Mouse (Mus musculus) limb, embryonic 11.5 days (tissue): ENCODE results near the gene Rbfox1. TPM values are rescaled to one million over a fixed set of nuclear protein-coding genes. Genes with fewer than 3 reads are reported as not detected.

Experiments used
- ATAC-seq: fragments of 200-750 bp; cut with Nextera tagmentation; 2 replicates; pipeline ENCODE4 v1.8.0; 2017; ENCODE audit warnings: low read depth; ENCODE audit not compliant: insufficient number of reproducible peaks, low FRiP score, low TSS enrichment
- DNase-seq: peaks from one replicate; pipeline ENCODE4 v3.0.0-alpha.2; 2015; ENCODE audit warnings: low spot score
- H3K27ac ChIP-seq: fragments of 300-500 bp; sonication (generic); replicated peaks from 2 replicates; pipeline ENCODE4 v1.5.1; 2014; ENCODE audit warnings: low read depth, mild to moderate bottlenecking, low read length
- H3K27me3 ChIP-seq: fragments of 300-500 bp; sonication (generic); 2 replicates; pipeline ENCODE4 v1.6.1; 2014; ENCODE audit warnings: mild to moderate bottlenecking, low read length, mixed read lengths; ENCODE audit not compliant: control insufficient read depth, insufficient read depth
- H3K36me3 ChIP-seq: fragments of 300-500 bp; sonication (generic); 2 replicates; pipeline ENCODE4 v1.6.1; 2014; ENCODE audit warnings: mild to moderate bottlenecking, low read length, moderate library complexity, mixed read lengths; ENCODE audit not compliant: control insufficient read depth, insufficient read depth
- H3K4me1 ChIP-seq: fragments of 300-500 bp; sonication (generic); 2 replicates; pipeline ENCODE4 v1.6.1; 2014; ENCODE audit warnings: low read length, mixed read lengths; ENCODE audit not compliant: control insufficient read depth, insufficient read depth
- H3K4me2 ChIP-seq: fragments of 300-500 bp; sonication (generic); 2 replicates; pipeline ENCODE4 v1.6.1; 2014; ENCODE audit warnings: low read depth, mild to moderate bottlenecking, moderate library complexity; ENCODE audit not compliant: severe bottlenecking
- H3K4me3 ChIP-seq: fragments of 300-500 bp; sonication (generic); 2 replicates; pipeline ENCODE4 v1.5.1; 2014; ENCODE audit warnings: low read depth, low read length
- H3K9ac ChIP-seq: fragments of 300-500 bp; sonication (generic); 2 replicates; pipeline ENCODE4 v1.6.1; 2014; ENCODE audit warnings: mild to moderate bottlenecking, low read length
- H3K9me3 ChIP-seq: fragments of 300-500 bp; sonication (generic); 2 replicates; pipeline ENCODE4 v1.6.1; 2016; ENCODE audit warnings: low read length; ENCODE audit not compliant: control insufficient read depth
- WGBS: fragments of 180-500 bp; shearing (Covaris S2); extraction: QIAGEN DNeasy Blood & Tissue Kit; methylation state at CpG from one replicate; pipeline ENCODE4 v1.1.7; 2014; 5-methylcytosine and 5-hydroxymethylcytosine counted together
- polyA plus RNA-seq: library from polyadenylated mRNA; unstranded; fragments of >200 nt; fragmentation: Nextera tagmentation; extraction: Ambion mirVana; gene quantifications from 2 replicates; pipeline ENCODE4 v1.2.1, GENCODE M21; 2014

The Rbfox1 gene
- polyA plus RNA-seq, 1 experiment from 2014 or later: 0.81 TPM

DNA sequence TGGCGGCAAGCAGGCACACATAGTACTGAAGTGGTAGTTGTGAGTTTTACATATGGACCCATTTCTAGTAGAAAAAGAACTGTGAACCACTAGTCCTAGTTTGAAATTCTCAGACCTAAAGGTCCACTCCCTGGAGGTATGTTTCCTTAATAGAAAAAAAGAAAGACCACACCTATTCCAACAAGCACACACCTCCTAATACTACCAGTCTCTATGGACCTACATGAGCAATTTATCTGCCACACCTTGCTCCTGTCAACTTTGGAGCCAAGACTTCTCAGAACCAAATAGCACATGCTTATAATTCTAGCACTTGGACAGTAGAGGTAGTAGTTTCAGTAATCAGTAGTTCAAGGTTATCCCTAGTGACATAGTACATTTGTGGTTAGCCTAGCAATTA, 700.0 kb downstream of the Rbfox1 start:
- DNase-seq: no peak
- no peak overlapping the region for H3K27ac ChIP-seq
- no peak overlapping the region for H3K9ac ChIP-seq
- no peaks in the 10 kb centered on the region for H3K9me3 ChIP-seq
- no peaks in the 10 kb centered on the region for H3K36me3 ChIP-seq
- no peak for ATAC-seq
- no peaks in the 10 kb centered on the region for H3K4me1 ChIP-seq
- no peaks in the 10 kb centered on the region for H3K27me3 ChIP-seq
- no peak overlapping the region for H3K4me2 ChIP-seq
- H3K4me3 ChIP-seq: no peak overlapping the region
- WGBS: 90% methylated on average over 1 of the region's 1 CpGs

GRCm38 (mm10) chr16:6616526-6616925, 731.4 kb downstream of the Rbfox1 start:
- WGBS: 97% methylated on average over 1 of the region's 1 CpGs

GRCm38 (mm10) chr16:6640330-6640729, 755.2 kb downstream of the Rbfox1 start:
- no peaks in the 10 kb centered on the region for H3K4me1 ChIP-seq
- no peak overlapping the region for H3K9ac ChIP-seq
- H3K4me3 ChIP-seq: no peak overlapping the region
- ATAC-seq (no peak), DNase-seq (no peak)
- no peak overlapping the region for H3K4me2 ChIP-seq
- WGBS: 74% methylated on average over 1 of the region's 1 CpGs
- no peak overlapping the region for H3K27ac ChIP-seq
- no peaks in the 10 kb centered on the region for H3K9me3 ChIP-seq
- no peaks in the 10 kb centered on the region for H3K36me3 ChIP-seq
- H3K27me3 ChIP-seq: no peaks in the 10 kb centered on the region

More at GRCm38 (mm10) chr16:6616526-6616925, 731.4 kb downstream of the Rbfox1 start:
- H3K9ac ChIP-seq: no peak overlapping the region
- no peak overlapping the region for H3K4me2 ChIP-seq
- no peak overlapping the region for H3K4me3 ChIP-seq
- no peaks in the 10 kb centered on the region for H3K9me3 ChIP-seq
- ATAC-seq (no peak), DNase-seq (no peak)
- H3K27me3 ChIP-seq: no peaks in the 10 kb centered on the region
- no peaks in the 10 kb centered on the region for H3K4me1 ChIP-seq
- H3K27ac ChIP-seq: no peak overlapping the region
- no peaks in the 10 kb centered on the region for H3K36me3 ChIP-seq

DNA sequence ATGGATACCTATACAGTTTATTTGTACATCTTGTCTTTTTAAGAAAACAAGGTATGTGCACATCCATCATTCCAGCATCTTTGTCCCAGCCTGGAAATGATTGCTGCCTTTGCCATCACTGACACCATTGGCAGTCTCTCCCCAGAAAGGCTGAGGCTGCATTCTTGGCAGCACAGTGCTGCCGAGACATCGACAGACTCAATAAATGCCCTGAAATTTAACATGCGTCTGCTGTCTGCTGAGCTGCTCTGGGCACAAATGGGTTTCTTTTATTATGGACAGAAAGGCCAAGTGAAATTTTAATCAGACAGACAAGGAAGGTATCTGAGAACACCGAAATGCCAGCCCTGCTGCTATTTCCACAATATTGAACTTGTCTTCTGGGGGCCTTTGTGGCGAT, 761.8 kb downstream of the Rbfox1 start:
- Histone ChIP-seq H3K27me3 (no peaks in the 10 kb centered on the region), H3K36me3 (no peaks in the 10 kb centered on the region), H3K4me2 (no peak overlapping the region), H3K4me3 (no peak overlapping the region), H3K4me1 (no peaks in the 10 kb centered on the region), H3K9ac (no peak overlapping the region), H3K9me3 (no peaks in the 10 kb centered on the region), H3K27ac (no peak overlapping the region)
- DNase-seq (no peak), ATAC-seq (no peak)
- WGBS: 86% methylated on average over 5 of the region's 5 CpGs

GRCm38 (mm10) chr16:6648753-6649152, 763.6 kb downstream of the Rbfox1 start:
- no peak overlapping the region for H3K27ac ChIP-seq
- DNase-seq: no peak
- H3K9me3 ChIP-seq: no peaks in the 10 kb centered on the region
- no peaks in the 10 kb centered on the region for H3K27me3 ChIP-seq
- no peak overlapping the region for H3K9ac ChIP-seq
- H3K4me2 ChIP-seq: no peak overlapping the region
- H3K4me3 ChIP-seq: no peak overlapping the region
- no peak for ATAC-seq
- no peaks in the 10 kb centered on the region for H3K4me1 ChIP-seq
- WGBS: 79% methylated on average over 1 of the region's 1 CpGs
- no peaks in the 10 kb centered on the region for H3K36me3 ChIP-seq

DNA sequence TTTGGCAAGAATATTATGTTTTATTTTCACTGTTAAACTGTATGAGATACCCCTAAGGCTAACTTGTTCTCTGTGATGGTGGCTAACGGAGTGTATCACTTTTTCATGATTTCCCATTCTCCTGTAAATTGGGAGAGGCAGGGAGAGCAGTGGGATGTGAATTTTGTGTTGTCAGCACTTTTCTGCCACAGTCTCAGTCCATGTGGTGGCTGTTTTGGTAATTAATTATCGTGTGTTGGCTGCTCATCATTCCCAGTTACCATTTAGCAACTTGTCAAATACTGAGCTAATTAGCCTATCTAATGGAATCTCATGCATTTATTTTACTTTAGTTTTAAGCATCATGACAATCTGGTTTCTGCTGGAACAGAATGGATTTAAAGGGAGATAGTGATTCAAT, 773.4 kb downstream of the Rbfox1 start:
- Histone ChIP-seq H3K4me1 (no peaks in the 10 kb centered on the region), H3K27ac (no peak overlapping the region), H3K4me3 (no peak overlapping the region), H3K9ac (no peak overlapping the region), H3K9me3 (no peaks in the 10 kb centered on the region), H3K36me3 (no peaks in the 10 kb centered on the region), H3K27me3 (no peaks in the 10 kb centered on the region), H3K4me2 (no peak overlapping the region)
- WGBS: 80% methylated on average over 2 of the region's 2 CpGs
- ATAC-seq (no peak), DNase-seq (no peak)

DNA sequence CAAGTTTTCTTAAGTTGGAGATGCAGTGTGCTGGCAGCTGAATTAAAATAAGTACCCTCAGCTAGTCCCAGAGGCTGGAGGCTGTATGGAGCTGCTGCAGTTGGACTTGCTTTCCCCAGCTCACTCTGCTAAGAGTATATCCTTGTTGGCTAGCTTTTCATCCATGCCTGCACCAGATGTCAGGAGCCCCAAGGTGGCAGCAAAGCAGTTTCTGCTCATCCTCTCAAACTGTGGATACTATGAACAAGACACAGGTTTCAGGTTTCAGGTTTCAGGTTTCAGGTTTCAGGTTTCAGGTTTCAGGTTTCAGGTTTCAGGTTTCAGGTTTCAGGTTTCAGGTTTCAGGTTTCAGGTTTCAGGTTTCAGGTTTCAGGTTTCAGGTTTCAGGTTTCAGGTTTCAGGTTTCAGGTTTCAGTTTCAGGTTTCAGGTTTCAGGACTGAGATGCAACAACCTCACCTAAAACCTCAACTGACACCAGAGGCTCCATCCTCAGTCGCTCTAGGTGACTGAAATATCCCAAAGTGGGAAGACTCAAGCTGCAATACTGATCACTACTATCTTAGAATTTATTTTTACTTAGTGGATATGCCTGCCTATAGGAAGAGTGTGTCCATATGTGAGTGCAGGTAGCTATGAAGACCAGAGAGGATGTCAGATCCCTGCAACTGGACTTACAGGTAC, 801.1 kb downstream of the Rbfox1 start:
- DNase-seq (peak; percentile 23), ATAC-seq (no peak)
- H3K4me2 ChIP-seq: no peak overlapping the region
- no peaks in the 10 kb centered on the region for H3K4me1 ChIP-seq
- H3K9ac ChIP-seq: no peak overlapping the region
- no peak overlapping the region for H3K4me3 ChIP-seq
- no peaks in the 10 kb centered on the region for H3K9me3 ChIP-seq
- WGBS: 88% methylated on average over 1 of the region's 1 CpGs
- no peaks in the 10 kb centered on the region for H3K36me3 ChIP-seq
- H3K27me3 ChIP-seq: no peaks in the 10 kb centered on the region
- no peak overlapping the region for H3K27ac ChIP-seq

DNA sequence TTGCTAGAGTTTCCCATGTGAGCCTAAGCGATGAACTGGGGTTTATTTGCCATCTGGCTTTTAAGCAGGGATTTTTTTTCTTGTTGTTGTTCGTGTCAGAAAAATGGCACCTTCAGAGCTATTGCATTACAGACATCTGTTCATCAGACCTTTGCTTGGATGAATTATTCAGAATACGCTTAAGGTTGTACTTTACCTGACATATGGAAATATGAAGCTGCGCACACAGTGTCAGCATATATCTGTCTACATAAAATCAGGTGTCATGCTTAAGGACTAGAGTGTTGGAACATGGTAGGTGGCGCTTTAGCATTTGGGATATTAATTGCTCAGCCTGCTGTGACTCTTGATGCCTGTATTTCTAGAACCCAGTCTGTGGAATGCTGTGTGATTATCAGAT, 819.7 kb downstream of the Rbfox1 start:
- Histone ChIP-seq H3K9ac (no peak overlapping the region), H3K4me2 (no peak overlapping the region), H3K4me1 (no peaks in the 10 kb centered on the region), H3K27ac (no peak overlapping the region), H3K27me3 (no peaks in the 10 kb centered on the region), H3K4me3 (no peak overlapping the region), H3K9me3 (no peaks in the 10 kb centered on the region), H3K36me3 (no peaks in the 10 kb centered on the region)
- ATAC-seq: no peak
- 91% methylated on average over 5 of the region's 5 CpGs for WGBS
- no peak for DNase-seq

DNA sequence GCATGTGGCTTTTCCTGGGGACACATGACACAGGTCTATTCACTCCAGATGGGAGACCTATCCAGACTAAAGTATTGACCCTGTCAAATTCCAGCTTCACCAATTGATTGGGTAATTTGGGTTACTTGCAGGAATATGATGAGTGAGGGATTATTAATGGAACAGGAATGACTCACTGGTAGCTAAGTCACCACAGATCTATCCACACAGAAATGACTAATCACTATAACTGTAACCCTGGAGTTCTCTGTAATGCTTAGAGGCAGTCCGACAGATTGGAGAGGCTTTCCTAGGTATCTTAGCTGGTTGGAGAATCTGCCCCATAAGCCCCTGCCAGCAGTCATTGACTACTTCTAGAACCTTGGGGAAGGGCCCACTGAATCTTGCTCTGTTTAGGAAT, 827.2 kb downstream of the Rbfox1 start:
- no peak for DNase-seq
- WGBS: 100% methylated on average over 1 of the region's 1 CpGs
- Histone ChIP-seq H3K4me2 (no peak overlapping the region), H3K9ac (no peak overlapping the region), H3K9me3 (no peaks in the 10 kb centered on the region), H3K36me3 (no peaks in the 10 kb centered on the region), H3K4me1 (no peaks in the 10 kb centered on the region), H3K27ac (no peak overlapping the region), H3K27me3 (no peaks in the 10 kb centered on the region), H3K4me3 (no peak overlapping the region)
- ATAC-seq: no peak
